Mouse (Mus musculus) gastrocnemius, adult 18-20 months (tissue): ENCODE results near the gene Magi1. TPM values are rescaled to one million over a fixed set of nuclear protein-coding genes. Genes with fewer than 3 reads are reported as not detected.
"Not testable (repeated sequence)": the region's sequence is repeated elsewhere in the genome, so short reads cannot be mapped to it uniquely, and the experiment has no call there.

ENCODE experiments used
- DNase-seq: peaks from one replicate; pipeline ENCODE4 v3.0.0; 2021; ENCODE audit warnings: low spot score
- total RNA-seq, 2 experiments: library from RNA; stranded (reverse); gene quantifications; 2 replicates each; pipeline ENCODE4 v1.2.3; 2021

Magi1 gene
- total RNA-seq, 2 experiments from 2014 or later = 2.1 to 2.7 TPM

DNA sequence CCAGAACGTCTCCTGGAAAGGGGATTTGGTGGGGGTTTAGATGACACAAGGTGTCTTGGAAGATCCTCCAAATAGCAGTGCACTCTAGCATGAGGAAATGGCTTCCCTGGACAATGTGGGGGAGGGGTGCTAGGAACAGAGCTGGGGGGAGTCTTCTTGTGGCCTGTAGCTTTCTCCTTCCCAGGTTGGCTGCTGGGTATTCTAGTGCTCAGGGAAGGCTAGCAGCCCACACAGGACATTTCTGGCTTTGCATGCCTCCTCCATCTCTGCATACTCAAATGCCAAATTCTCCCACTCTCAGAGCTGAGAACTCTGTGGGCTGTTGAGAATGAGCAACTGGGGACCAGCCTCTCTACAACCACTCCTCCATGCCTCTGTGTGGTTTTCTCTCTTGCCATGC, 622.6 kb downstream of the Magi1 start:
- no peak for DNase-seq

GRCm38 (mm10) chr6:93659534-93659933, 624.2 kb downstream of the Magi1 start:
- DNase-seq = no peak

GRCm38 (mm10) chr6:93657187-93657974, 626.3 kb downstream of the Magi1 start:
- peak; percentile 67 for DNase-seq

DNA sequence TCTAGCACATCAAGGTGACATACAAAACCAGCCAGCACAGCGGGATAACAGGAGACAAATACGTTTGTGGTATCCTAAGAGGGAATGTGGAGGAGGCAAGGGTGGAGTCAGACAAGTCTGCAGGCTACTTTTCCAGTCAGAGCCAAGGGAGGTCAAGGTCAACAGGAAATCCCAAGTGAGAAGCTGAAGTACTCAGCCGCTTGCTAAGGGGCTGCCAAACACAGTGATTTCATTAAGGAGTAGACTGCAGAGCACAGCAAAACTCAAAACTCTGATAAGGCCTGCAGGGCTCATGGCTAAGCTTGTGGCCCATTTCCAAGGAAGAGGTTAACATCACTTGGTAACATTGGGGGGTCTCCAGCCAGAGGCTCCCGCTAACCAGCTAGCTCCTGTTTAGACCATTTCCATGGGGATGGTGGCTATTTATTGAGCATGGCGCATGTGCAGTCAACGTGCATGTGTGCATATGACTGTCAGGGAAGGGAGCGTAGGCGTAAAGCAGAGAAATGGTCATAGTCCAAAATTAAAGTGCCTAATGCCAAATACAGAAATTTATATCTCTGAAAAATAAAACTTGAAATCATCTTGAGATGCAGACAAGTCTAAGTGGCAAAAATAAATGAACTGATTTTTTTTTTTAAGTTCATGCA, 635.0 kb downstream of the Magi1 start:
- peak; percentile 51 for DNase-seq

DNA sequence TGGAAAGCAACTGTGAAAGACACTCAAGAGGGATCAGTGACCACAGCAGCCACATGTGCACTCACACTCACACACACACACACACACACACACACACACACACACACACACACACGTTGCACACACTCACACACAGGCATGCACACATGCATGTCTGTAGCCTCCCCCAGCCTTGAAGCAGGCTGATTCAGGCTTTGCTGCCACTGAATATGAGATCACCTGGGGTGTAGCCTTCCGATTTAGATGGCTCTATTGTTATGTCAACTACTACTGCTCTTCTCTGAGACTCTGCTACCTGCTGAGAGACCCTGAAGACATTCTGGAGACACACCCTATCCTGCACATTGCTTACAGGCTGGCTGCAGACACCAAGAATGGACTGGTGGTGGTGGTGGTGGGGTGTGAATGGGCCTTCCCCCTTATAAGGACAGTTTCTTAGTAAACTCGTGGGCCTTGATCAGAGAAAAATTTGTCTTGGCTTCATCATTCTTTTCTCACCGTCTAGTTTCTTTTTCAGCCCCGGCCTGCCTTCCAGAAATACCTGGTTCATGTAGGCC, 653.9 kb downstream of the Magi1 start:
- not testable (repeated sequence) for DNase-seq

DNA sequence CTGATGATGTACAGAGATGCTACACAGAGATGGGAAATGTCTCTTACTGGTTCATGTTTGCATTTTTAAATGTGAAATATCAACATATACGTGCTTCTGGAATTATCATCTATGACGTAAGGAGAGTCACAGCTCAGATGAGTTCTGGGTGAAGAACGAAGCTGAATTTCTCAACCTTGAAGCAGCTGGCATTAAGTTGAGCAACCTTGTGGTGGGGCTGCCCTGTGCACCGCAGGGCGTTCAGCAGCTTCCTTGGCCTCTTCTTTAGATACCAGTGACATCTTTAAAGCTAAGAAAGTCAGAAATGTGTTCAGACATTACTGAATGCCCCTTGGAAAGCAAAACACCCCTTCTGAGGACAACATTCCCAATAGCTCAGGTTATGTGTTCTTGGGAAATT, 656.5 kb downstream of the Magi1 start:
- no peak for DNase-seq

Other genes starting within 250 kb of the Magi1 start
- 10 to 100 TPM; 15.4 to 18.1 TPM for gene Slc25a26, start 216.4 kb upstream of the Magi1 start, total RNA-seq